Mouse (Mus musculus) liver, embryonic 12.5 days (tissue): ENCODE data around the gene Ifne. TPM values are rescaled to one million over a fixed set of nuclear protein-coding genes. Genes with fewer than 3 reads are reported as not detected.
"Not testable (repeated sequence)": the region's sequence is repeated elsewhere in the genome, so short reads cannot be mapped to it uniquely, and the experiment has no call there.

Experiments
- ATAC-seq: fragments of 200-750 bp; cut with Nextera tagmentation; 2 replicates; pipeline ENCODE4 v1.8.0; 2017; ENCODE audit warnings: moderate number of reproducible peaks, mild to moderate bottlenecking, moderate library complexity
- H3K27ac ChIP-seq: fragments of 300-500 bp; sonication (generic); 2 replicates; pipeline ENCODE4 v1.5.1; 2016; ENCODE audit warnings: mild to moderate bottlenecking
- H3K27me3 ChIP-seq: fragments of 300-500 bp; sonication (generic); replicated peaks from 2 replicates; pipeline ENCODE4 v1.6.1; 2016; ENCODE audit warnings: mild to moderate bottlenecking, moderate library complexity
- H3K36me3 ChIP-seq: fragments of 300-500 bp; sonication (generic); 2 replicates; pipeline ENCODE4 v1.6.1; 2016; ENCODE audit warnings: mild to moderate bottlenecking, moderate library complexity
- H3K4me1 ChIP-seq: fragments of 300-500 bp; sonication (generic); 2 replicates; pipeline ENCODE4 v1.6.1; 2016
- H3K4me2 ChIP-seq: fragments of 300-500 bp; sonication (generic); 2 replicates; pipeline ENCODE4 v1.6.1; 2016; ENCODE audit warnings: mild to moderate bottlenecking, moderate library complexity
- H3K4me3 ChIP-seq: fragments of 300-500 bp; sonication (generic); 2 replicates; pipeline ENCODE4 v1.5.1; 2016; ENCODE audit warnings: mild to moderate bottlenecking, moderate library complexity
- H3K9ac ChIP-seq: fragments of 300-500 bp; sonication (generic); 2 replicates; pipeline ENCODE4 v1.6.1; 2016; ENCODE audit warnings: mild to moderate bottlenecking, moderate library complexity
- H3K9me3 ChIP-seq: fragments of 300-500 bp; sonication (generic); replicated peaks from 2 replicates; pipeline ENCODE4 v1.6.1; 2016; ENCODE audit warnings: mild to moderate bottlenecking, moderate library complexity
- WGBS: fragments of 180-500 bp; shearing (Covaris S2); methylation state at CpG from one replicate; pipeline ENCODE4 v1.1.7; 2016; ENCODE audit not compliant: insufficient replicate concordance; 5-methylcytosine and 5-hydroxymethylcytosine counted together
- polyA plus RNA-seq: library from polyadenylated mRNA; unstranded; fragments of >200 nt; fragmentation: Nextera tagmentation; extraction: Ambion mirVana; gene quantifications from 2 replicates; pipeline ENCODE4 v1.2.1, GENCODE M21; 2016

The Ifne gene
- polyA plus RNA-seq, 1 experiment from 2014 or later, result not detected

- peak overlapping the region; percentile 51; the same call in 1 of the 2 replicates for H3K27ac ChIP-seq
- H3K9me3 ChIP-seq, result no peaks in the 10 kb centered on the region
- H3K4me1 ChIP-seq, result peaks cover 23% of the 10 kb centered on the region
- H3K4me2 ChIP-seq, result peak overlapping the region; percentile 44
- H3K9ac ChIP-seq, result no peak overlapping the region
- H3K36me3 ChIP-seq, result no peaks in the 10 kb centered on the region
- H3K4me3 ChIP-seq, result 0 out of 2 replicates have a peak overlapping the region, but pooled peaks have one; percentile 3
- H3K27me3 ChIP-seq, result peaks cover 32% of the 10 kb centered on the region
- ATAC-seq, result 0 out of 2 replicates have a peak, but pooled peaks have one; percentile 30
- WGBS, result 15% methylated on average over 9 of the region's 9 CpGs
Measured at GRCm38 (mm10) chr4:88864599-88864998, 15.4 kb downstream of the Ifne start.

- 22% methylated on average over 7 of the region's 7 CpGs for WGBS
- Histone ChIP-seq H3K4me1 (peaks cover 19% of the 10 kb centered on the region), H3K9me3 (no peaks in the 10 kb centered on the region), H3K9ac (no peak overlapping the region), H3K4me2 (no peak overlapping the region), H3K36me3 (no peaks in the 10 kb centered on the region), H3K27me3 (peaks cover 32% of the 10 kb centered on the region), H3K4me3 (no peak overlapping the region), H3K27ac (no peak overlapping the region)
- ATAC-seq, result no peak
Measured at GRCm38 (mm10) chr4:88863309-88863708, 16.7 kb downstream of the Ifne start.

- Histone ChIP-seq H3K27ac (no peak overlapping the region), H3K4me1 (no peaks in the 10 kb centered on the region; the same call in 1 of the 2 replicates), H3K9ac (no peak overlapping the region), H3K4me2 (no peak overlapping the region), H3K27me3 (peaks cover 22% of the 10 kb centered on the region), H3K4me3 (no peak overlapping the region), H3K36me3 (no peaks in the 10 kb centered on the region), H3K9me3 (no peaks in the 10 kb centered on the region)
- ATAC-seq, result no peak
Measured at GRCm38 (mm10) chr4:88859214-88859613, 20.8 kb downstream of the Ifne start.

- H3K4me3 ChIP-seq, result no peak overlapping the region
- H3K36me3 ChIP-seq, result no peaks in the 10 kb centered on the region
- peaks cover 4% of the 10 kb centered on the region; the same call in 1 of the 2 replicates for H3K27me3 ChIP-seq
- ATAC-seq, result no peak
- no peaks in the 10 kb centered on the region for H3K9me3 ChIP-seq
- WGBS, result 56% methylated on average over 4 of the region's 4 CpGs
- no peak overlapping the region for H3K27ac ChIP-seq
- no peaks in the 10 kb centered on the region for H3K4me1 ChIP-seq
- H3K4me2 ChIP-seq, result no peak overlapping the region
- no peak overlapping the region for H3K9ac ChIP-seq
Measured at GRCm38 (mm10) chr4:88851026-88851763, 28.8 kb downstream of the Ifne start.

- no peak within 1 kb of the TSS for H3K27ac ChIP-seq
- no peaks in the 10 kb centered on the region for H3K4me1 ChIP-seq
- no peak within 1 kb of the TSS for H3K9ac ChIP-seq
- no peak within 1 kb of the TSS for H3K4me2 ChIP-seq
- H3K4me3 ChIP-seq, result no peak within 1 kb of the TSS
- 25% methylated on average over 1 of the region's 1 CpGs for WGBS
- ATAC-seq, result no peak
- H3K27me3 ChIP-seq, result peaks cover 4% of the 10 kb centered on the region; the same call in 1 of the 2 replicates
- H3K9me3 ChIP-seq, result no peaks in the 10 kb centered on the region
- H3K36me3 ChIP-seq, result no peaks in the 10 kb centered on the region
Measured at GRCm38 (mm10) chr4:88849698-88850097, 30.3 kb downstream of the Ifne start, which contains the start of gene Ifna1. Gene Ifna1, plus strand, starts transcription at chr4:88850087.

GRCm38 (mm10) chr4:88845334-88845733 is 34.7 kb downstream of the Ifne start:
- WGBS, result 21% methylated on average over 2 of the region's 2 CpGs
- H3K4me1 ChIP-seq, result no peaks in the 10 kb centered on the region
- H3K27me3 ChIP-seq, result 0 out of 2 replicates have a peak, but pooled peaks cover 8% of the 10 kb centered on the region
- ATAC-seq, result no peak
- no peak overlapping the region for H3K4me2 ChIP-seq
- no peak overlapping the region for H3K27ac ChIP-seq
- H3K9ac ChIP-seq, result no peak overlapping the region
- no peaks in the 10 kb centered on the region for H3K9me3 ChIP-seq
- H3K36me3 ChIP-seq, result no peaks in the 10 kb centered on the region
- no peak overlapping the region for H3K4me3 ChIP-seq

- Histone ChIP-seq H3K4me3 (no peak within 1 kb of the TSS), H3K36me3 (no peaks in the 10 kb centered on the region), H3K27me3 (0 out of 2 replicates have a peak, but pooled peaks cover 8% of the 10 kb centered on the region), H3K9me3 (no peaks in the 10 kb centered on the region), H3K9ac (no peak within 1 kb of the TSS), H3K4me1 (no peaks in the 10 kb centered on the region), H3K4me2 (no peak within 1 kb of the TSS), H3K27ac (no peak within 1 kb of the TSS)
- WGBS, result 35% methylated on average over 2 of the region's 2 CpGs
- ATAC-seq, result no peak
Measured at GRCm38 (mm10) chr4:88841438-88841911, 38.5 kb downstream of the Ifne start, which contains the start of gene Ifna4. Gene Ifna4, plus strand, starts transcription at chr4:88841861.

GRCm38 (mm10) chr4:88840058-88840457 is 39.9 kb downstream of the Ifne start:
- Histone ChIP-seq H3K27me3 (0 out of 2 replicates have a peak, but pooled peaks cover 8% of the 10 kb centered on the region), H3K4me2 (no peak overlapping the region), H3K9ac (no peak overlapping the region), H3K36me3 (no peaks in the 10 kb centered on the region), H3K4me3 (no peak overlapping the region), H3K4me1 (no peaks in the 10 kb centered on the region), H3K27ac (no peak overlapping the region), H3K9me3 (no peaks in the 10 kb centered on the region)
- 46% methylated on average over 3 of the region's 3 CpGs for WGBS
- ATAC-seq, result no peak

- Histone ChIP-seq H3K4me3 (no peak overlapping the region), H3K4me2 (no peak overlapping the region), H3K9me3 (no peaks in the 10 kb centered on the region), H3K27me3 (0 out of 2 replicates have a peak, but pooled peaks cover 8% of the 10 kb centered on the region), H3K27ac (no peak overlapping the region), H3K4me1 (no peaks in the 10 kb centered on the region), H3K9ac (no peak overlapping the region), H3K36me3 (no peaks in the 10 kb centered on the region)
- 28% methylated on average over 3 of the region's 3 CpGs for WGBS
- ATAC-seq, result no peak
Measured at GRCm38 (mm10) chr4:88838828-88839227, 41.2 kb downstream of the Ifne start.

- WGBS, result 53% methylated on average over 1 of the region's 1 CpGs
Measured at GRCm38 (mm10) chr4:88835225-88835624, 44.8 kb downstream of the Ifne start, which contains the start of gene Ifna5. Gene Ifna5, plus strand, starts transcription at chr4:88835525.

GRCm38 (mm10) chr4:88830523-88830922 is 49.5 kb downstream of the Ifne start:
- no peak overlapping the region for H3K9ac ChIP-seq
- H3K27me3 ChIP-seq, result no peaks in the 10 kb centered on the region
- WGBS, result 18% methylated on average over 4 of the region's 4 CpGs
- H3K4me3 ChIP-seq, result no peak overlapping the region
- H3K9me3 ChIP-seq, result no peaks in the 10 kb centered on the region
- H3K4me2 ChIP-seq, result no peak overlapping the region
- no peak overlapping the region for H3K27ac ChIP-seq
- no peaks in the 10 kb centered on the region for H3K36me3 ChIP-seq
- H3K4me1 ChIP-seq, result no peaks in the 10 kb centered on the region
- ATAC-seq, result no peak

More at GRCm38 (mm10) chr4:88835225-88835624, 44.8 kb downstream of the Ifne start, which contains the start of gene Ifna5:
- H3K4me3 ChIP-seq, H3K9ac ChIP-seq, H3K27ac ChIP-seq, ATAC-seq, H3K27me3 ChIP-seq, H3K4me1 ChIP-seq, H3K4me2 ChIP-seq, H3K9me3 ChIP-seq, H3K36me3 ChIP-seq: not testable (repeated sequence)
